Mouse (Mus musculus) erythroblast, embryonic 14.5 days (primary cell): ENCODE measurements around the gene Ano6.

Source experiments
- GATA1 ChIP-seq: IDR thresholded peaks from 2 replicates; pipeline ENCODE4 v1.6.1; 2012; ENCODE audit warnings: low read length, inconsistent platforms, mixed read lengths
- TAL1 ChIP-seq: IDR thresholded peaks from 3 replicates; pipeline ENCODE4 v1.6.1; 2012; ENCODE audit warnings: low read length, inconsistent platforms, mixed read lengths

DNA sequence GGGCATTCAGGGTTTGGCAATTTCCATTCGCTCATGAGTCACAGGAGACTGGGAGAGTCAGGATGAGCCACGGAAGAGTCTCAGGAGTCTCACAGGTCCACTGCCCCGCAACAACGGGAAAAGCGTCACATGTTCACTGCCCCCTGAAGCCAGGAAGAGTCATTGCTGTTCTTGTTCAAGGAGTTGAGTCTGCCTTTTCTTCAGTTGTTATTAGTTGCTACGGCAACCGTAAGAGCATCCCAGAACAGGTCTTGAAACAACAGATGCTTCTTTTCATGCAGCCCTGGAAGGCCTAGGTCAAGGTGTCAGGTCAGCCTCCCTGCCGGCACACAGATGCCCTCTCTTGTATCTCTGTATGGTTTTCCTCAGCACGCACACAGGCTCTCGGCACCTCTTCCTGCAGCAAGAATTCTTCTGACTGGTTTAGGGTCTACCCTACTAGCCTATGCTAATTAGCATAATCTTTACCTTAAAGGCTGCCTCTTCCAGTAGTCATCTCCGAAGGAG, 36.9 kb downstream of the Ano6 start:
- TF ChIP-seq GATA1 (no peak), TAL1 (no peak)
